Mouse (Mus musculus) yolk sac, embryonic 10.5 days (tissue): ENCODE measurements around the gene Stk10.

Experiments used
- DNase-seq: peaks from one replicate; pipeline ENCODE4 v3.0.0-alpha.2; 2017; ENCODE audit warnings: low spot score

The Stk10 gene

GRCm38 (mm10) chr11:32568637-32569293 lies 35.7 kb downstream of the Stk10 start:
- no peak for DNase-seq

- no peak for DNase-seq
Measured at GRCm38 (mm10) chr11:32571103-32571502, 38.0 kb downstream of the Stk10 start.

GRCm38 (mm10) chr11:32573669-32574068 lies 40.6 kb downstream of the Stk10 start:
- DNase-seq, result no peak

GRCm38 (mm10) chr11:32575964-32576759 lies 43.1 kb downstream of the Stk10 start:
- DNase-seq, result no peak

GRCm38 (mm10) chr11:32576760-32577050 lies 43.6 kb downstream of the Stk10 start:
- no peak for DNase-seq

GRCm38 (mm10) chr11:32580305-32580947 lies 47.3 kb downstream of the Stk10 start:
- DNase-seq, result no peak

GRCm38 (mm10) chr11:32581031-32581430 lies 47.9 kb downstream of the Stk10 start:
- DNase-seq, result no peak

GRCm38 (mm10) chr11:32582813-32583212 lies 49.7 kb downstream of the Stk10 start:
- no peak for DNase-seq

- DNase-seq, result no peak
Measured at GRCm38 (mm10) chr11:32585996-32586395, 52.9 kb downstream of the Stk10 start.

GRCm38 (mm10) chr11:32587191-32588089 lies 54.3 kb downstream of the Stk10 start:
- no peak for DNase-seq

- DNase-seq, result peak; percentile 73
Measured at GRCm38 (mm10) chr11:32588090-32588891, 55.2 kb downstream of the Stk10 start.

- no peak for DNase-seq
Measured at GRCm38 (mm10) chr11:32588892-32589172, 55.7 kb downstream of the Stk10 start.

GRCm38 (mm10) chr11:32589201-32589600 lies 56.1 kb downstream of the Stk10 start:
- no peak for DNase-seq

GRCm38 (mm10) chr11:32589791-32590190 lies 56.7 kb downstream of the Stk10 start:
- no peak for DNase-seq

- no peak for DNase-seq
Measured at GRCm38 (mm10) chr11:32590205-32590604, 57.1 kb downstream of the Stk10 start.

GRCm38 (mm10) chr11:32591921-32592850 lies 59.1 kb downstream of the Stk10 start:
- DNase-seq, result no peak

- no peak for DNase-seq
Measured at GRCm38 (mm10) chr11:32593081-32593480, 60.0 kb downstream of the Stk10 start.

GRCm38 (mm10) chr11:32594122-32594521 lies 61.0 kb downstream of the Stk10 start:
- no peak for DNase-seq

GRCm38 (mm10) chr11:32600371-32600770 lies 67.3 kb downstream of the Stk10 start:
- no peak for DNase-seq

- peak; percentile 55 for DNase-seq
Measured at GRCm38 (mm10) chr11:32601528-32602323, 68.6 kb downstream of the Stk10 start.
